Mouse (Mus musculus) liver, adult 2 months (tissue): ENCODE data around the gene Stambpl1. TPM values are rescaled to one million over a fixed set of nuclear protein-coding genes. Genes with fewer than 3 reads are reported as not detected.
A peak's percentile ranks its signal among the peaks of the same experiment; 100 is the strongest.

Experiments
- DNase-seq: peaks from one replicate; pipeline ENCODE4 v3.0.0-alpha.2; 2011; ENCODE audit warnings: low read depth, low spot score; ENCODE audit errors: extremely low read depth
- H3K27ac ChIP-seq: fragments of 200-500 bp; replicated peaks from 2 replicates; pipeline ENCODE4 v1.5.1; 2012; ENCODE audit warnings: low read depth, mild to moderate bottlenecking, control low read depth, inconsistent platforms, low read length; ENCODE audit not compliant: insufficient read depth
- H3K27me3 ChIP-seq: fragments of 200-500 bp; 2 replicates; pipeline ENCODE4 v1.6.1; 2012; ENCODE audit warnings: mild to moderate bottlenecking, moderate library complexity, low read length, inconsistent platforms; ENCODE audit not compliant: control insufficient read depth, insufficient read depth
- H3K36me3 ChIP-seq: fragments of 200-500 bp; 2 replicates; pipeline ENCODE4 v1.6.1; 2012; ENCODE audit warnings: low read length, inconsistent platforms; ENCODE audit not compliant: control insufficient read depth, insufficient read depth
- H3K4me1 ChIP-seq: fragments of 200-500 bp; 2 replicates; pipeline ENCODE4 v1.6.1; 2011; ENCODE audit warnings: low read length; ENCODE audit not compliant: control insufficient read depth, insufficient read depth
- H3K4me3 ChIP-seq: fragments of 200-500 bp; 2 replicates; pipeline ENCODE4 v1.5.1; 2011; ENCODE audit warnings: low read depth, mild to moderate bottlenecking, control low read depth, low read length, moderate library complexity; ENCODE audit not compliant: insufficient read depth
- H3K79me2 ChIP-seq: fragments of 200-500 bp; 2 replicates; pipeline ENCODE4 v1.6.1; 2012; ENCODE audit warnings: inconsistent platforms, mild to moderate bottlenecking, low read length, moderate library complexity; ENCODE audit not compliant: control insufficient read depth, insufficient read depth
- H3K9ac ChIP-seq: fragments of 200-500 bp; 2 replicates; pipeline ENCODE4 v1.6.1; 2012; ENCODE audit warnings: low read depth, mild to moderate bottlenecking, control low read depth, inconsistent platforms, low read length
- CTCF ChIP-seq: fragments of 200-500 bp; IDR thresholded peaks from 2 replicates; pipeline ENCODE4 v1.5.1; 2011; ENCODE audit warnings: low read depth, low read length, control low read depth
- POLR2A ChIP-seq: fragments of 200-500 bp; IDR thresholded peaks from 2 replicates; pipeline ENCODE4 v1.6.1; 2011; ENCODE audit warnings: low read length, control low read depth; ENCODE audit not compliant: insufficient read depth; ENCODE audit errors: extremely low read depth
- WGBS: fragments of 180-500 bp; shearing (Covaris S2); methylation state at CpG from one replicate; pipeline ENCODE4 v1.1.7; 2018; 5-methylcytosine and 5-hydroxymethylcytosine counted together
- polyA plus RNA-seq: library from polyadenylated mRNA; depleted of rRNA; stranded (reverse); fragments of >200 nt; gene quantifications from 2 replicates; pipeline ENCODE4 v1.2.3, GENCODE M21; 2012
- total RNA-seq: library from RNA; depleted of rRNA; stranded (reverse); fragments of >200 nt; gene quantifications from 2 replicates; pipeline ENCODE4 v1.2.3, GENCODE M21; 2014

Gene Stambpl1
- total and polyA plus RNA-seq, 2 experiments = 0.77 to 2.1 TPM

GRCm38 (mm10) chr19:34165891-34166290, 26.1 kb upstream of the Stambpl1 start, which contains the start of gene Ankrd22:
Ankrd22 (minus strand) TSS chr19:34166053.
- Histone ChIP-seq H3K4me3 (no peak within 1 kb of the TSS), H3K27ac (no peak within 1 kb of the TSS), H3K4me1 (peaks cover 4% of the 10 kb centered on the region; the same call in 1 of the 2 replicates), H3K9ac (no peak within 1 kb of the TSS), H3K79me2 (no peaks in the 10 kb centered on the region), H3K36me3 (no peaks in the 10 kb centered on the region), H3K27me3 (no peaks in the 10 kb centered on the region; the same call in 1 of the 2 replicates)
- WGBS = 34% methylated on average over 5 of the region's 5 CpGs
- TF ChIP-seq CTCF = no peak
- no peak for TF ChIP-seq POLR2A
- peak; percentile 82 for DNase-seq

GRCm38 (mm10) chr19:34166386-34166785, 25.6 kb upstream of the Stambpl1 start:
- Histone ChIP-seq H3K27ac (no peak overlapping the region), H3K4me1 (peaks cover 4% of the 10 kb centered on the region; the same call in 1 of the 2 replicates), H3K36me3 (no peaks in the 10 kb centered on the region), H3K4me3 (no peak overlapping the region), H3K9ac (no peak overlapping the region), H3K27me3 (no peaks in the 10 kb centered on the region; the same call in 1 of the 2 replicates), H3K79me2 (no peaks in the 10 kb centered on the region)
- 95% methylated on average over 4 of the region's 4 CpGs for WGBS
- no peak for DNase-seq
- no peak for TF ChIP-seq CTCF
- TF ChIP-seq POLR2A = no peak

GRCm38 (mm10) chr19:34167896-34168661, 23.9 kb upstream of the Stambpl1 start:
- no peak overlapping the region for H3K27ac ChIP-seq
- 81% methylated on average over 7 of the region's 7 CpGs for WGBS
- no peak for DNase-seq

GRCm38 (mm10) chr19:34169121-34169520, 22.9 kb upstream of the Stambpl1 start:
- TF ChIP-seq CTCF (no peak), POLR2A (no peak)

More at GRCm38 (mm10) chr19:34167896-34168661, 23.9 kb upstream of the Stambpl1 start:
- Histone ChIP-seq H3K4me3 (no peak overlapping the region), H3K9ac (no peak overlapping the region), H3K36me3 (no peaks in the 10 kb centered on the region), H3K4me1 (peaks cover 4% of the 10 kb centered on the region; the same call in 1 of the 2 replicates), H3K27me3 (no peaks in the 10 kb centered on the region; the same call in 1 of the 2 replicates), H3K79me2 (no peaks in the 10 kb centered on the region)
- TF ChIP-seq CTCF = no peak

GRCm38 (mm10) chr19:34171167-34171566, 20.9 kb upstream of the Stambpl1 start:
- no peaks in the 10 kb centered on the region for H3K36me3 ChIP-seq
- WGBS = 84% methylated on average over 3 of the region's 3 CpGs

More at GRCm38 (mm10) chr19:34169121-34169520, 22.9 kb upstream of the Stambpl1 start:
- H3K79me2 ChIP-seq = no peaks in the 10 kb centered on the region
- no peaks in the 10 kb centered on the region for H3K36me3 ChIP-seq
- H3K4me3 ChIP-seq = no peak overlapping the region
- H3K4me1 ChIP-seq = peaks cover 2% of the 10 kb centered on the region; the same call in 1 of the 2 replicates
- DNase-seq = no peak
- H3K9ac ChIP-seq = no peak overlapping the region
- no peaks in the 10 kb centered on the region; the same call in 1 of the 2 replicates for H3K27me3 ChIP-seq
- no peak overlapping the region for H3K27ac ChIP-seq

GRCm38 (mm10) chr19:34174004-34174403, 18.0 kb upstream of the Stambpl1 start:
- 64% methylated on average over 3 of the region's 3 CpGs for WGBS
- Histone ChIP-seq H3K27me3 (0 out of 2 replicates have a peak, but pooled peaks cover 2% of the 10 kb centered on the region), H3K9ac (no peak overlapping the region), H3K79me2 (no peaks in the 10 kb centered on the region), H3K27ac (no peak overlapping the region), H3K4me3 (no peak overlapping the region), H3K4me1 (no peaks in the 10 kb centered on the region), H3K36me3 (no peaks in the 10 kb centered on the region)
- TF ChIP-seq CTCF (no peak), POLR2A (no peak)
- DNase-seq = no peak

More at GRCm38 (mm10) chr19:34171167-34171566, 20.9 kb upstream of the Stambpl1 start:
- Histone ChIP-seq H3K79me2 (no peaks in the 10 kb centered on the region), H3K4me3 (no peak overlapping the region), H3K9ac (no peak overlapping the region), H3K27ac (no peak overlapping the region), H3K27me3 (no peaks in the 10 kb centered on the region), H3K4me1 (no peaks in the 10 kb centered on the region)
- TF ChIP-seq POLR2A (no peak), CTCF (no peak)
- DNase-seq = no peak
